Mouse (Mus musculus) neural tube, embryonic 10.5 days (tissue): ENCODE measurements around the gene Rps25.
"Not testable (repeated sequence)": the region's sequence is repeated elsewhere in the genome, so short reads cannot be mapped to it uniquely, and the experiment has no call there.

ENCODE experiments used
- DNase-seq: peaks from one replicate; pipeline ENCODE4 v3.0.0-alpha.2; 2017; ENCODE audit warnings: low spot score; ENCODE audit errors: extremely low spot score

The Rps25 gene

GRCm38 (mm10) chr9:44401081-44401480 lies 5.9 kb upstream of the Rps25 start:
- no peak for DNase-seq

GRCm38 (mm10) chr9:44405011-44405410 lies 1.9 kb upstream of the Rps25 start:
- DNase-seq = no peak

GRCm38 (mm10) chr9:44407752-44408097 lies 786 bp downstream of the Rps25 start:
- no peak for DNase-seq

GRCm38 (mm10) chr9:44408693-44409092 lies 1.8 kb downstream of the Rps25 start:
- not testable (repeated sequence) for DNase-seq

- DNase-seq = no peak
Observed at GRCm38 (mm10) chr9:44410647-44411336, 3.9 kb downstream of the Rps25 start.

GRCm38 (mm10) chr9:44411601-44412130 lies 4.7 kb downstream of the Rps25 start:
- no peak for DNase-seq

GRCm38 (mm10) chr9:44412306-44412705 lies 5.4 kb downstream of the Rps25 start:
- no peak for DNase-seq

GRCm38 (mm10) chr9:44412781-44413180 lies 5.8 kb downstream of the Rps25 start:
- DNase-seq = no peak

- no peak for DNase-seq
Observed at GRCm38 (mm10) chr9:44417156-44417891, 10.4 kb downstream of the Rps25 start.

- peak; percentile 95 for DNase-seq
Observed at GRCm38 (mm10) chr9:44417892-44418363, 11.0 kb downstream of the Rps25 start.

- no peak for DNase-seq
Observed at GRCm38 (mm10) chr9:44418519-44419385, 11.8 kb downstream of the Rps25 start, which contains the start of gene Ccdc84. Gene Ccdc84, minus strand, starts transcription at chr9:44418569.

- not testable (repeated sequence) for DNase-seq
Observed at GRCm38 (mm10) chr9:44419730-44420129, 12.8 kb downstream of the Rps25 start.

GRCm38 (mm10) chr9:44420280-44420898 lies 13.4 kb downstream of the Rps25 start:
- no peak for DNase-seq

GRCm38 (mm10) chr9:44423576-44423975 lies 16.6 kb downstream of the Rps25 start:
- no peak for DNase-seq

GRCm38 (mm10) chr9:44432577-44433185 lies 25.7 kb downstream of the Rps25 start:
- DNase-seq = no peak

GRCm38 (mm10) chr9:44435747-44436146 lies 28.8 kb downstream of the Rps25 start:
- DNase-seq = no peak

- DNase-seq = no peak
Observed at GRCm38 (mm10) chr9:44440961-44441360, 34.0 kb downstream of the Rps25 start, which contains the start of gene Foxr1. Gene Foxr1, minus strand, starts transcription at chr9:44441136.

GRCm38 (mm10) chr9:44444402-44445025 lies 37.6 kb downstream of the Rps25 start:
- not testable (repeated sequence) for DNase-seq

- no peak for DNase-seq
Observed at GRCm38 (mm10) chr9:44450387-44450786, 43.4 kb downstream of the Rps25 start.
